Mouse (Mus musculus): Measurements from ENCODE around the gene Dll1. TPM values are rescaled to one million over a fixed set of nuclear protein-coding genes. Genes with fewer than 3 reads are reported as not detected.

The Dll1 gene
- total and polyA plus RNA-seq, 2 experiments from 2014 or later, result 3.0 to 3.7 TPM

DNA sequence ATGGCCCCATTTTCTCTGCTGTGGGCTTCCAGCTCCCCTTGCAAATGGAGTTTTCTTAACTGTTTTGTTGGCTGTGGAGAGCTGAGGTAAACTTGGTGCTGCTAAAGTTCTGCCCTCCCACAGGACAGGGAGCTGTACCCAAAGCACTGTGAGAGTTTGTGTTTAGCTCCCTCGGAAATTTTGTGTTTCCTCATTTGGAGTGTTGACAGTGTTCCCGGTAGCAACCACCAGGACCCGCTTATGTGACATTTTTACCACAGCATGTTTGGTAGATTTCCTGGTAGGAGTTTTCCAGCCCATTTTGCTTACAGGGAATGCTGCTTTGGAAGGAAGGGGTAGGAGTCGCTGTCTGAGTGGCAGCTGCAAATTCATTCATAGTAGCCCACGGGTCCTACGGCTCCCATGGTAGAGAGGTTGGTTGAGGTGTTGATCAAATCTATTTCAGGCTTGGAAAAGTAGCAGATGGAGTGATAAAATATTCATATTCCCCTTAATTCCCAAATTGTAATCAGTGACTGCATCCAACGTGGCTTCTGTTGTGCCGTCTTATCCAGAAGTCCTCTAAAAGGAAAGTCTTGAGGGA is 43.4 kb upstream of the Dll1 start:
- Histone ChIP-seq H3K4me1 (ENCODE audit: control insufficient read depth, insufficient read depth) (no peaks in the 10 kb centered on the region), H3K27ac (ENCODE audit: low read depth) (no peak overlapping the region), H3K27me3 (ENCODE audit: control insufficient read depth, insufficient read depth, low read length) (no peaks in the 10 kb centered on the region), H3K9ac (replicated peaks; ENCODE audit: low read depth, low read length) (no peak overlapping the region), H3K4me3 (ENCODE audit: low read depth, low read length) (no peak overlapping the region), H3K9me3 (replicated peaks; ENCODE audit: control insufficient read depth, low read length) (no peaks in the 10 kb centered on the region), H3K36me3 (replicated peaks; ENCODE audit: control insufficient read depth, insufficient read depth, low read length) (peaks cover 77% of the 10 kb centered on the region), H3K4me2 (ENCODE audit: low read depth, low read length) (no peak overlapping the region)
- DNase-seq (ENCODE audit: low spot score), result no peak
- ATAC-seq (ENCODE audit: insufficient read depth, low read depth), result no peak
- TF ChIP-seq CTCF (IDR thresholded peaks at IDR 0.05; ENCODE audit: low read depth), result no peak
- no peak for TF ChIP-seq EP300 (IDR thresholded peaks at IDR 0.05; ENCODE audit: low read depth)
- 79% methylated on average over 8 of the region's 8 CpGs for WGBS

DNA sequence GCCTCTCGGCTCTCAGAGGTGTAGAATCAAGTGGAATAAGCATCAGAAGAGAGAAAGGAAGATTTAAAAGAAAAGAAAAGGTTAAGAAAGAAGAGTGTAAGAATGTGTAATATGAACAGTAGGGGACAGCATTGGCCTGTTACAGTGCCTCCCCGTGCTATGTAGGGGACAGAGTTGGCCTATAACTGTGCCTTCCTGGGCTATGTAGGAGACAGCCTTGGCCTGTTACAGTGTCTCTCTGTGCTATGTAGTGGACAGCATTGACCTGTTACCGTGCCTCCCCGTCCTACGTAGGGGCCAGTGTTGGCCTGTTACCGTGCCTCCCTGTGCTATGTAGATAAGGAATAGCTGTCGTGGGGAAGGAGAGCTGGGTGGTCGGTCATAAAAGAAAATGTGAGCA is 42.9 kb upstream of the Dll1 start:
- H3K36me3 ChIP-seq (replicated peaks; ENCODE audit: control insufficient read depth, insufficient read depth, low read length), result peaks cover 79% of the 10 kb centered on the region
- no peak overlapping the region for H3K27ac ChIP-seq (ENCODE audit: low read depth)
- DNase-seq (ENCODE audit: low spot score) (no peak), ATAC-seq (ENCODE audit: insufficient read depth, low read depth) (peak; percentile 90)
- no peak overlapping the region for H3K4me2 ChIP-seq (ENCODE audit: low read depth, low read length)
- no peak overlapping the region for H3K4me3 ChIP-seq (ENCODE audit: low read depth, low read length)
- H3K4me1 ChIP-seq (ENCODE audit: control insufficient read depth, insufficient read depth), result no peaks in the 10 kb centered on the region
- TF ChIP-seq CTCF (IDR thresholded peaks at IDR 0.05; ENCODE audit: low read depth) (peak; percentile 72), EP300 (IDR thresholded peaks at IDR 0.05; ENCODE audit: low read depth) (no peak)
- no peaks in the 10 kb centered on the region for H3K27me3 ChIP-seq (ENCODE audit: control insufficient read depth, insufficient read depth, low read length)
- H3K9ac ChIP-seq (replicated peaks; ENCODE audit: low read depth, low read length), result no peak overlapping the region
- WGBS, result 56% methylated on average over 8 of the region's 8 CpGs
- no peaks in the 10 kb centered on the region for H3K9me3 ChIP-seq (replicated peaks; ENCODE audit: control insufficient read depth, low read length)

- no peak overlapping the region for H3K4me2 ChIP-seq (ENCODE audit: low read depth, low read length)
- no peaks in the 10 kb centered on the region for H3K4me1 ChIP-seq (ENCODE audit: control insufficient read depth, insufficient read depth)
- WGBS, result 91% methylated on average over 12 of the region's 12 CpGs
- peaks cover 80% of the 10 kb centered on the region for H3K36me3 ChIP-seq (replicated peaks; ENCODE audit: control insufficient read depth, insufficient read depth, low read length)
- DNase-seq (ENCODE audit: low spot score), result no peak
- no peak overlapping the region for H3K9ac ChIP-seq (replicated peaks; ENCODE audit: low read depth, low read length)
- ATAC-seq (ENCODE audit: insufficient read depth, low read depth), result no peak
- H3K4me3 ChIP-seq (ENCODE audit: low read depth, low read length), result no peak overlapping the region
- TF ChIP-seq CTCF (IDR thresholded peaks at IDR 0.05; ENCODE audit: low read depth), result no peak
- no peak for TF ChIP-seq EP300 (IDR thresholded peaks at IDR 0.05; ENCODE audit: low read depth)
- no peaks in the 10 kb centered on the region for H3K9me3 ChIP-seq (replicated peaks; ENCODE audit: control insufficient read depth, low read length)
- no peak overlapping the region for H3K27ac ChIP-seq (ENCODE audit: low read depth)
- no peaks in the 10 kb centered on the region for H3K27me3 ChIP-seq (ENCODE audit: control insufficient read depth, insufficient read depth, low read length)
Measured at GRCm38 (mm10) chr17:15416596-15417215, 40.0 kb upstream of the Dll1 start.

DNA sequence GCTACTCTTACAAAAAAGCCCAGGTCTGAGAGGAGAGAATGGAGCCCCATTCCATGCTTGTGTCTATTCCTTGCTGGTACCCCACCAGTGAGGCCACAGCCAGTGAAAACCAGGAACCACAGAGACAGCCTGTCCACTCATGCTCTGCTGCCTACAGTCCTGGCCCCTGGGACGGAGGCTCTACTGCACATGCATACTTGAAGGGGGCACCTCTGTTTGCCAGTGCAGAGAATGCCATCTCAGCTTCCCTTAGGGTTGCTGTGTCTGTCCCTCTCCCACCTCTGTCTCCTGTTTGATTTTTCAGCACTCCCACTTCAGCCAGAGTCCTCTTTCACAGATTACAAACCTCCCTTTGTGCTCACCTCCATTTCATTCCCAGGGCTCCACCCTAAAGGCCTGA is 34.2 kb upstream of the Dll1 start:
- Histone ChIP-seq H3K4me1 (ENCODE audit: control insufficient read depth, insufficient read depth) (no peaks in the 10 kb centered on the region), H3K9me3 (replicated peaks; ENCODE audit: control insufficient read depth, low read length) (no peaks in the 10 kb centered on the region), H3K27ac (ENCODE audit: low read depth) (no peak overlapping the region), H3K27me3 (ENCODE audit: control insufficient read depth, insufficient read depth, low read length) (no peaks in the 10 kb centered on the region), H3K4me3 (ENCODE audit: low read depth, low read length) (no peak overlapping the region), H3K36me3 (replicated peaks; ENCODE audit: control insufficient read depth, insufficient read depth, low read length) (peaks cover 68% of the 10 kb centered on the region), H3K9ac (replicated peaks; ENCODE audit: low read depth, low read length) (no peak overlapping the region), H3K4me2 (ENCODE audit: low read depth, low read length) (no peak overlapping the region)
- WGBS, result 88% methylated on average over 1 of the region's 1 CpGs
- TF ChIP-seq EP300 (IDR thresholded peaks at IDR 0.05; ENCODE audit: low read depth), result no peak
- TF ChIP-seq CTCF (IDR thresholded peaks at IDR 0.05; ENCODE audit: low read depth), result no peak
- DNase-seq (ENCODE audit: low spot score) (no peak), ATAC-seq (ENCODE audit: insufficient read depth, low read depth) (no peak)

GRCm38 (mm10) chr17:15409261-15409660 is 32.6 kb upstream of the Dll1 start:
- H3K9me3 ChIP-seq (replicated peaks; ENCODE audit: control insufficient read depth, low read length), result no peaks in the 10 kb centered on the region
- H3K4me3 ChIP-seq (ENCODE audit: low read depth, low read length), result no peak overlapping the region
- 82% methylated on average over 10 of the region's 10 CpGs for WGBS
- DNase-seq (ENCODE audit: low spot score), result no peak
- H3K4me1 ChIP-seq (ENCODE audit: control insufficient read depth, insufficient read depth), result no peaks in the 10 kb centered on the region
- no peak overlapping the region for H3K4me2 ChIP-seq (ENCODE audit: low read depth, low read length)
- ATAC-seq (ENCODE audit: insufficient read depth, low read depth), result no peak
- no peak overlapping the region for H3K9ac ChIP-seq (replicated peaks; ENCODE audit: low read depth, low read length)
- H3K27ac ChIP-seq (ENCODE audit: low read depth), result no peak overlapping the region
- no peak for TF ChIP-seq CTCF (IDR thresholded peaks at IDR 0.05; ENCODE audit: low read depth)
- TF ChIP-seq EP300 (IDR thresholded peaks at IDR 0.05; ENCODE audit: low read depth), result no peak
- no peaks in the 10 kb centered on the region for H3K27me3 ChIP-seq (ENCODE audit: control insufficient read depth, insufficient read depth, low read length)
- H3K36me3 ChIP-seq (replicated peaks; ENCODE audit: control insufficient read depth, insufficient read depth, low read length), result peaks cover 64% of the 10 kb centered on the region

DNA sequence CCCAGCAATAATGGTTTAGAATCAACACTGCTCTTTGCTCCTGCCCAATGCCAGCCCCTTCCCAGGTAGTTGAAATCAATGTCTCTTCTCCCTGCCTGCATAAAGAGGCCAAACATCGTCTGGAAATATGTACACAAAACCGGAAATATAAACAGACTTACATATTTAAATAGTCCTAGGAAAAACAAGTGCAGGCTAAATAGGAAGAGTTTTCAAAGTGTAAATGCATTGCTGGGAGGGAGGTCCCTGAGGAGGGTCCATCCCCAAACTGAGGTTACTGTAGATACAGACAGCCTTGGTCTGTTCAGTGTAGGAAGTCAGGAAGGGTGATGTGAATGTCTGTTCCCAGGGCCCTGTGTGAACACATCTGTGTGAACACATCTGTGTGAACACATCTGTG is 29.9 kb upstream of the Dll1 start:
- H3K9ac ChIP-seq (replicated peaks; ENCODE audit: low read depth, low read length), result no peak overlapping the region
- no peak overlapping the region for H3K4me2 ChIP-seq (ENCODE audit: low read depth, low read length)
- DNase-seq (ENCODE audit: low spot score) (no peak), ATAC-seq (ENCODE audit: insufficient read depth, low read depth) (no peak)
- H3K27me3 ChIP-seq (ENCODE audit: control insufficient read depth, insufficient read depth, low read length), result no peaks in the 10 kb centered on the region
- TF ChIP-seq CTCF (IDR thresholded peaks at IDR 0.05; ENCODE audit: low read depth) (no peak), EP300 (IDR thresholded peaks at IDR 0.05; ENCODE audit: low read depth) (no peak)
- no peak overlapping the region for H3K4me3 ChIP-seq (ENCODE audit: low read depth, low read length)
- peaks cover 64% of the 10 kb centered on the region for H3K36me3 ChIP-seq (replicated peaks; ENCODE audit: control insufficient read depth, insufficient read depth, low read length)
- H3K4me1 ChIP-seq (ENCODE audit: control insufficient read depth, insufficient read depth), result no peaks in the 10 kb centered on the region
- H3K27ac ChIP-seq (ENCODE audit: low read depth), result no peak overlapping the region
- H3K9me3 ChIP-seq (replicated peaks; ENCODE audit: control insufficient read depth, low read length), result no peaks in the 10 kb centered on the region
- 91% methylated on average over 2 of the region's 2 CpGs for WGBS
